Mouse (Mus musculus): Measurements from ENCODE around the gene Evi2a. TPM values are rescaled to one million over a fixed set of nuclear protein-coding genes. Genes with fewer than 3 reads are reported as not detected.

Gene Evi2a
- polyA plus RNA-seq (2015; fragmentation: Nextera tagmentation; extraction: Ambion mirVana) = 5.5 and 5.7 TPM in 2 replicates

DNA sequence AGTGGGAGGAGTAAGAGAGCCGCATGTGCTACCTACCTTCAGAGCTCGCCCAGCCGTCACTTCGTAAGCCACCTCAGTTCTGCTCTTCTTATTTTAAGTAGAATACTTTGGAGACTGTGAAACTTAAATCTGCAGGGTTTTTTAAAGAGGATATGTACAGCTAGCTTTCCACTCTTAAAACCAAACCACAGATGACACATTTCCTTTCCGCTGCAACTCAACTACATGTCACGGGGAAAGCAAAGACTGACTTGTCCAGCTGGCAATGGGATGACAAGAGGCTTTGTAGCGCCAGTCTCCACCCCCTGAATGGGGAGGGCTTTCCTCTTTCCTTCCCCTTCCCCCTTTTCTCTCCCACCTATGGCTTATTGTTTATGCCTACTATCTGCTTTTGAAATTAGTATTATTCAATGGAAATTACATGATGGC, at the start of gene Evi2a, which contains the start of gene Evi2:
Gene Evi2a, minus strand, starts transcription at position 277 of the 429 bp plus-strand sequence.
Gene Evi2, minus strand, starts transcription at position 257 of the 429 bp plus-strand sequence.
- 19% methylated on average over 7 of the region's 7 CpGs for WGBS (ENCODE audit: insufficient replicate concordance)
- ATAC-seq (ENCODE audit: low read depth) = no peak
- Histone ChIP-seq H3K9me3 (replicated peaks; ENCODE audit: control insufficient read depth, low read length) (no peaks in the 10 kb centered on the region), H3K4me1 (ENCODE audit: control insufficient read depth, low read depth, low read length) (peaks cover 11% of the 10 kb centered on the region), H3K4me2 (ENCODE audit: low read depth, low read length) (peak within 1 kb of the TSS; percentile 14), H3K27ac (ENCODE audit: low read length) (no peak within 1 kb of the TSS), H3K4me3 (ENCODE audit: low read depth, low read length) (peak within 1 kb of the TSS; percentile 36), H3K36me3 (ENCODE audit: control insufficient read depth, insufficient read depth) (no peaks in the 10 kb centered on the region), H3K9ac (ENCODE audit: low read depth, low read length) (no peak within 1 kb of the TSS), H3K27me3 (ENCODE audit: control insufficient read depth, insufficient read depth, low read depth, low read length) (no peaks in the 10 kb centered on the region)

DNA sequence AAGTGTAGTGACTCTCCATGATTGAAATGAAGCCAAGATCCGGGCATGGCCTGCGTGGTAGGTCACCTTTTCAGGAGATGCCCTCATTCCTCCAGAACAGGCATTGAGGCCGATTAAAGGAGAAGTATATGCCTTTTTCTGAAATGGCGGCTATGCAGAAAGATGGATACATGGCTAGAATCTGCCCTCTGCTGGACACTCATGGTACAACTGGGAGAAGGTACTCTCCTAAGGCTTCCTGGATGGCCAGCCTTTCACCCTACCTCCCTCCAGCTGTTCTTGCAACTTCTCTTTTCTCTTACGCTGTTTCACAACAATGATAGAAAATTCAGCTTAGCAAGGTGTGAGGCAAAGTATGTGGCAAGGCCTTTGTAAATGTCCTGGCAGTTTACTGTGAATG, 47.3 kb upstream of the Evi2a start:
- H3K27me3 ChIP-seq (ENCODE audit: control insufficient read depth, insufficient read depth, low read depth, low read length) = no peaks in the 10 kb centered on the region
- H3K4me3 ChIP-seq (ENCODE audit: low read depth, low read length) = no peak overlapping the region
- peak; percentile 53; the same call in 1 of the 2 replicates for ATAC-seq (ENCODE audit: low read depth)
- WGBS (ENCODE audit: insufficient replicate concordance) = 20% methylated on average over 5 of the region's 5 CpGs
- no peak overlapping the region for H3K4me2 ChIP-seq (ENCODE audit: low read depth, low read length)
- peaks cover 3% of the 10 kb centered on the region for H3K4me1 ChIP-seq (ENCODE audit: control insufficient read depth, low read depth, low read length)
- no peaks in the 10 kb centered on the region for H3K9me3 ChIP-seq (replicated peaks; ENCODE audit: control insufficient read depth, low read length)
- H3K9ac ChIP-seq (ENCODE audit: low read depth, low read length) = no peak overlapping the region
- no peak overlapping the region for H3K27ac ChIP-seq (ENCODE audit: low read length)
- no peaks in the 10 kb centered on the region for H3K36me3 ChIP-seq (ENCODE audit: control insufficient read depth, insufficient read depth)

DNA sequence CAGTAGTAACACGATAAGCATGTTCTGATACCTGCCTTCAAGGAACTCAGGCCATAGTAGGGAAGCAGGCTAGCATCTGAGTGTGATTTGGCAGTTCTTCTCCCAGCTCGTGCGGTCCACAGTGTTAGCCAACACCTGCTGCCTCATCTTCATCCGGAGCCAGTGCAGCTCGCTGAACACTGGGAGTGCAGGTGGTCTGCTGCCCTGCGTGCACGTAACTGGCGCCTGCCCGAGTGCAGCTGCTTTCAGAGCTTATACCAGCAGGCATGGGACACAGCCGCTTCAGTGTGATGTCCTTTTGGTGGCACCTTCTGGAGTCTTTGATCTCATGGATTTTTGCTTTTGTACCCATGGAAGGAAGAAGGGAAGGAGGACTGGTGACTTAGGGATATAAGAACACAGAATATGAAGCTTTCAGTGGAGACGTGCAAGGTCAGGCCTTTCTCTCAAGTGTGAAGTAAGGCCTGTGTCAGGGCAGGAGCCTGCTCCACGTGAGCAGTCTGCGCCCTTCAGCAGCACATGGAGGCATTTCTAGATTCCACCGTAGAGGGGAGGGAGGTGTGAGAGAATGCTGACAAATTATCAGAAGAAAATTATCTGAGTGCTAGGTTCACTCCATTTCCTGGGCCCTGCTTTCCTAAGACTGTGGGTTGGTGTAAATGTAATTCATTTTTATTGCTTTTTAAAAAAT, 45.1 kb upstream of the Evi2a start:
- no peak for ATAC-seq (ENCODE audit: low read depth)
- no peak overlapping the region for H3K9ac ChIP-seq (ENCODE audit: low read depth, low read length)
- WGBS (ENCODE audit: insufficient replicate concordance) = 82% methylated on average over 14 of the region's 14 CpGs

DNA sequence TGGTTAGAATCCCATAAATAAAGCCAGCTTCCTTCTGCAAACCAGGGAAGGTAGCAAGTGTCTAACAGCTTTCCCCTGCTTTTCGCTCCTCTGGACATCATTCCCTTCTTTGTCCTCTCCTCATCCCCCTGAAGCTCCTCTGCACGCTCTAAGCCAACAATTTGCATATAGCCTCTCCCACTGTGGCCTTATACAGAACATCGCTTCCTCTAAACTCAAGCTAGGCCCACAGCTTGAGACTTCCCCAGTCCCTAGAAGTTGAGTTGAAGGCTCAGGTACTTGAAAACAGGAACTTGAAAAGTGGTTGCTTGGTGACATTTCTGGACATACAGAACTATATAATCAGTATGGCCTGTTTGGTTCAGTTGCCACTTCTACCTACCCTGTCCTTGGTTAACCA, 43.4 kb upstream of the Evi2a start:
- H3K9me3 ChIP-seq (replicated peaks; ENCODE audit: control insufficient read depth, low read length) = no peaks in the 10 kb centered on the region
- no peak for ATAC-seq (ENCODE audit: low read depth)
- no peak overlapping the region for H3K9ac ChIP-seq (ENCODE audit: low read depth, low read length)
- 67% methylated on average over 3 of the region's 3 CpGs for WGBS (ENCODE audit: insufficient replicate concordance)
- H3K27ac ChIP-seq (ENCODE audit: low read length) = no peak overlapping the region
- H3K4me1 ChIP-seq (ENCODE audit: control insufficient read depth, low read depth, low read length) = no peaks in the 10 kb centered on the region; the same call in 1 of the 2 replicates
- no peaks in the 10 kb centered on the region for H3K36me3 ChIP-seq (ENCODE audit: control insufficient read depth, insufficient read depth)
- H3K27me3 ChIP-seq (ENCODE audit: control insufficient read depth, insufficient read depth, low read depth, low read length) = no peaks in the 10 kb centered on the region
- H3K4me2 ChIP-seq (ENCODE audit: low read depth, low read length) = no peak overlapping the region
- H3K4me3 ChIP-seq (ENCODE audit: low read depth, low read length) = no peak overlapping the region

More for the DNA sequence above, 45.1 kb upstream of the Evi2a start:
- Histone ChIP-seq H3K27me3 (ENCODE audit: control insufficient read depth, insufficient read depth, low read depth, low read length) (no peaks in the 10 kb centered on the region), H3K36me3 (ENCODE audit: control insufficient read depth, insufficient read depth) (no peaks in the 10 kb centered on the region), H3K9me3 (replicated peaks; ENCODE audit: control insufficient read depth, low read length) (no peaks in the 10 kb centered on the region), H3K4me2 (ENCODE audit: low read depth, low read length) (no peak overlapping the region), H3K4me1 (ENCODE audit: control insufficient read depth, low read depth, low read length) (peaks cover 3% of the 10 kb centered on the region), H3K4me3 (ENCODE audit: low read depth, low read length) (no peak overlapping the region), H3K27ac (ENCODE audit: low read length) (no peak overlapping the region)

DNA sequence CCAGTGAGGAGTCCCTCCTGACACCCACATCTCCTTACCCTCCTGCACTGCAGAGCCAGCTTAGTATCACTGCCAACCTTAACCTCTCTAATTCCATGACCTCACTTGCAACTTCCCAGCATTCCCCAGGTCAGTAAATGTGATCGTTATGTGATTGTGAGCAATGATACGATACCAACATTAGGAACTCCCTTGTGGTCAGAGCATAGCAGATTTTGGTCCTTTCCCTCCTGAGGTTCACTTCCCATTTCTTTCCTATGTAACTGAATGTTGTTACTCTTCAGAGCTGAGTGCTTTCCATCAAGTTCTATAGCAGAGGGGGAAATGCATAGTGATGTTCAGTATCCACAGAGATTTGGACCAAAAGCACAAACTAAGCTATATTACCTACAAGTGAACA, 39.9 kb upstream of the Evi2a start:
- peaks cover 11% of the 10 kb centered on the region for H3K36me3 ChIP-seq (ENCODE audit: control insufficient read depth, insufficient read depth)
- no peak overlapping the region for H3K27ac ChIP-seq (ENCODE audit: low read length)
- WGBS (ENCODE audit: insufficient replicate concordance) = 67% methylated on average over 2 of the region's 2 CpGs
- H3K27me3 ChIP-seq (ENCODE audit: control insufficient read depth, insufficient read depth, low read depth, low read length) = no peaks in the 10 kb centered on the region
- no peak overlapping the region for H3K9ac ChIP-seq (ENCODE audit: low read depth, low read length)
- no peak overlapping the region for H3K4me2 ChIP-seq (ENCODE audit: low read depth, low read length)
- no peak overlapping the region for H3K4me3 ChIP-seq (ENCODE audit: low read depth, low read length)
- no peak for ATAC-seq (ENCODE audit: low read depth)
- no peaks in the 10 kb centered on the region for H3K4me1 ChIP-seq (ENCODE audit: control insufficient read depth, low read depth, low read length)
- no peaks in the 10 kb centered on the region for H3K9me3 ChIP-seq (replicated peaks; ENCODE audit: control insufficient read depth, low read length)

DNA sequence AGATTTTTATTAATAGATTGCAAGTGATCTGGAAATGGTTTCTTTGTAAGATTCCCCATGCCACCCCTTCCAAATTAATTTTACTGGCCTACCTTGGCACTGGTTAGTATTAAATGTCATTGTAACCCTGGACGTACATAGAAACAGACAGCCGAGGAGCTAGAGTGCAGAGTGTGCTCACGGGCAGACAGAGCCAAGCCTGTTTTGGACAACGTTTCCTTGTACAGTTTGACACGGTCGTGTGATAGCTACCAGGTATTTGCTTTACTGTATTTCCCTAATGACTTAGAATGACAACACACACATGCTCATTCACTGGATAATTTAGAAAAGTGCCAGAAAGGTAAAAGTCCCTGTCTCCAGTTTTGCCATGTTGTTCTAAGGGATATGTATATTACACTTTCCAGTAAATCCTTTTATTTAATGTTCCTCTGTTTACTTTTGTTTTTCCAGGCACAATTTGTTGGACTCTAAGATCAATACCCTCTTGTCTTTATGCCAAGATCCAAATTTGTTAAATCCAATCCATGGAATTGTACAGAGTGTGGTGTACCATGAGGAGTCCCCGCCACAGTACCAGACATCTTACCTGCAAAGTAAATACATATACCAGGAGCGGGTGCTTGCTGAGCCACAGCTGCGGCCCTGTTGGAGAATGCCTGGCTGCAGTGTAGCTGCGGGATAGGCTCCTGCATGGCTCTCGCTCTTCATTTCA, 37.9 kb upstream of the Evi2a start:
- no peak overlapping the region for H3K9ac ChIP-seq (ENCODE audit: low read depth, low read length)
- 72% methylated on average over 11 of the region's 11 CpGs for WGBS (ENCODE audit: insufficient replicate concordance)
- H3K4me1 ChIP-seq (ENCODE audit: control insufficient read depth, low read depth, low read length) = no peaks in the 10 kb centered on the region
- H3K4me3 ChIP-seq (ENCODE audit: low read depth, low read length) = no peak overlapping the region
- no peaks in the 10 kb centered on the region for H3K27me3 ChIP-seq (ENCODE audit: control insufficient read depth, insufficient read depth, low read depth, low read length)
- H3K4me2 ChIP-seq (ENCODE audit: low read depth, low read length) = no peak overlapping the region
- peaks cover 12% of the 10 kb centered on the region for H3K36me3 ChIP-seq (ENCODE audit: control insufficient read depth, insufficient read depth)
- ATAC-seq (ENCODE audit: low read depth) = peak; percentile 58
- no peak overlapping the region for H3K27ac ChIP-seq (ENCODE audit: low read length)
- no peaks in the 10 kb centered on the region for H3K9me3 ChIP-seq (replicated peaks; ENCODE audit: control insufficient read depth, low read length)

DNA sequence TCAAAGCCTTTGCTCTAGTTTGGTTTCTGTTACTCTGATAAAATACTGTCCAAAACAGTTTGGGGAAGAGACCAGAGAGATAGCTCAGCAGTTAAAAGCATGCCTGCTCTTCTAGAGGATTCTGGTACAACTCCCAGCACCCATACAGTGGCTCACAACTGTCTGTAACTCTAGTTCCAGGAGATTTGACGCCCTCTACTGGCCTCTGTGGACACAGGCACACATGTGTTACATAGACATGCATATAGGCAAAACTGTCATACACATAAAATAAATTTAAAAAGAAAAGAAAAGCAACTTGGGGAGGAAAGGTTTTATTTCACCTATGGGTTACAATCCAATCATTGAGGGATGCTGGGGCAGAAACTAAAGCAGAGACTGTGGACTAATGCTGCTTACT, 36.5 kb upstream of the Evi2a start:
- WGBS (ENCODE audit: insufficient replicate concordance) = 47% methylated on average over 1 of the region's 1 CpGs
- no peak overlapping the region for H3K4me2 ChIP-seq (ENCODE audit: low read depth, low read length)
- H3K4me1 ChIP-seq (ENCODE audit: control insufficient read depth, low read depth, low read length) = no peaks in the 10 kb centered on the region
- H3K9me3 ChIP-seq (replicated peaks; ENCODE audit: control insufficient read depth, low read length) = no peaks in the 10 kb centered on the region
- H3K27ac ChIP-seq (ENCODE audit: low read length) = no peak overlapping the region
- no peak for ATAC-seq (ENCODE audit: low read depth)
- no peak overlapping the region for H3K4me3 ChIP-seq (ENCODE audit: low read depth, low read length)
- H3K36me3 ChIP-seq (ENCODE audit: control insufficient read depth, insufficient read depth) = peaks cover 12% of the 10 kb centered on the region
- no peaks in the 10 kb centered on the region for H3K27me3 ChIP-seq (ENCODE audit: control insufficient read depth, insufficient read depth, low read depth, low read length)
- H3K9ac ChIP-seq (ENCODE audit: low read depth, low read length) = no peak overlapping the region

DNA sequence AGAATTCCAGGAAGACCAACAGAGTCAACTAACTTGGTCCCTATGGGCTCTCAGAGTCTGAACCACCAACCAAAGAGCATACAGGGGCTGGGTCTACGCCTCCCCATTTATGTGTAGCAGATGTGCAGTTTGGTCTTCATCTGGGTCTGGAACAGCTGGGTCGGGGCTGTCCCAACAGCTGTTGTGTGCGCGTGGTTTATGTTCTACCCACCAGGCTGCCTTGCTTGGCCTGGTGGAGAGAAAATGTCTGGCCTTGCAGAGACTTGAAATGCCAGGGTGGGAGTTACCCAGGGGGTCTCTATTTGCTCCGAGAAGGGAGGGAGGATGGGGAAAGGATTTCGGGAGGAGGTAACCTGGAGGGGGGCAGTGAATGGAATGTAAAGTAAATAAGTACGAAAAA, 33.1 kb upstream of the Evi2a start:
- Histone ChIP-seq H3K27ac (ENCODE audit: low read length) (no peak overlapping the region), H3K4me1 (ENCODE audit: control insufficient read depth, low read depth, low read length) (no peaks in the 10 kb centered on the region), H3K9ac (ENCODE audit: low read depth, low read length) (no peak overlapping the region), H3K36me3 (ENCODE audit: control insufficient read depth, insufficient read depth) (peaks cover 12% of the 10 kb centered on the region), H3K4me3 (ENCODE audit: low read depth, low read length) (no peak overlapping the region), H3K27me3 (ENCODE audit: control insufficient read depth, insufficient read depth, low read depth, low read length) (no peaks in the 10 kb centered on the region), H3K4me2 (ENCODE audit: low read depth, low read length) (no peak overlapping the region), H3K9me3 (replicated peaks; ENCODE audit: control insufficient read depth, low read length) (no peaks in the 10 kb centered on the region)
- 70% methylated on average over 7 of the region's 7 CpGs for WGBS (ENCODE audit: insufficient replicate concordance)
- ATAC-seq (ENCODE audit: low read depth) = no peak

DNA sequence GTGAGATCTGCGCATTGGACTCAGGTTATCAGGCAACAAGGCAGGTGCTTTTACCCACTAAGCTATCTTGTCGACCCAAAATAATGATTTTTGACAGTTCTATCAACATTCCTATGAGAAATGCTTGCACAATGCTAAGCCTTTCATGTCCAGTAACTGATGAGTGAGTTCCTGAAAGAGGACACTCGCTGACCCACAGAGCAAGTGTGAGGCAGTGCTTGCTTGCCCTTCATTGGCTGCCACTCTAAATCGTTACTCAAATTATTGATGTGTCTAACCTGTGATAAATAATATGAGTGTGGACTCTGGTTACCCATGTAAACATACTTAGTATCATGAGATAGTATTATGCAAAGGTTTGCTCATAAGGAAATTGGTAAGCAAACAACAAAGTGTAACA, 30.1 kb upstream of the Evi2a start:
- Histone ChIP-seq H3K27ac (ENCODE audit: low read length) (no peak overlapping the region), H3K27me3 (ENCODE audit: control insufficient read depth, insufficient read depth, low read depth, low read length) (no peaks in the 10 kb centered on the region), H3K36me3 (ENCODE audit: control insufficient read depth, insufficient read depth) (peaks cover 3% of the 10 kb centered on the region), H3K9ac (ENCODE audit: low read depth, low read length) (no peak overlapping the region), H3K4me2 (ENCODE audit: low read depth, low read length) (no peak overlapping the region), H3K9me3 (replicated peaks; ENCODE audit: control insufficient read depth, low read length) (no peaks in the 10 kb centered on the region), H3K4me1 (ENCODE audit: control insufficient read depth, low read depth, low read length) (no peaks in the 10 kb centered on the region), H3K4me3 (ENCODE audit: low read depth, low read length) (no peak overlapping the region)
- no peak for ATAC-seq (ENCODE audit: low read depth)
- WGBS (ENCODE audit: insufficient replicate concordance) = 70% methylated on average over 4 of the region's 4 CpGs

Data from liver, embryonic 16.5 days (tissue).